Mouse (Mus musculus): Measurements from ENCODE around the gene Prdm16.

DNA sequence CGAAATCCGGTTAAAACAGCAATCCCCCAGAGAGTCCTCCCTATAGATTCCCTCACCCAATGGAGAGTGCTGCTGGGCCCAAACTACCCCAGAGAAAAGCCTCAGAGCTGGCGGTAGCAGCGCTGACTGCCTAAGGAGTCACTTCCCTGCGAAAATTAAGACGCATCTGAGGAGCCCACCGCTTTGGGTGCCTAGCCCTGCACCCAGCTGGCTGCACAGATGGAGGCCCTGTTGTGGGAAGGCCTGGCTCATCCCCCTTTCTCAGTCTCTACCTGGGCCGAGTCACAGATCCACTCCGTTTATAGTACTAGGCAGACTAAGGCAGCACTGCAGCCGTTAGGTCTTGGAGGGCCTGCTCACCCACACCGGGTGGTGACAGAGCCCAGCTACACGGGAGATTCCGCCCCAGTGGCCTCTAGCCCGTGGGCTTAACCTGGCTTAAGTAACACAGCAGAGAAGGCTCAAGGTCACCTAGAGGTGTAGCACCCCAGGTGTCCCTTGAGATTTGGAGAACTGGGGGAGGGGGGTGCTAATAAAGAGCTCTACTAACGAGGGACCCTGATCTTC, 1.7 kb upstream of the Prdm16 start:
- TF ChIP-seq CTCF (conservative IDR thresholded peaks at IDR 0.05; ENCODE audit: low read length) (no peak), POU5F1 (IDR thresholded peaks at IDR 0.05; ENCODE audit: borderline replicate concordance, low read length) (no peak), NANOG (IDR thresholded peaks at IDR 0.05; ENCODE audit: borderline replicate concordance, low read length) (no peak)

Data from E14TG2a.4 (cell line).